In the genomic region with DNA sequence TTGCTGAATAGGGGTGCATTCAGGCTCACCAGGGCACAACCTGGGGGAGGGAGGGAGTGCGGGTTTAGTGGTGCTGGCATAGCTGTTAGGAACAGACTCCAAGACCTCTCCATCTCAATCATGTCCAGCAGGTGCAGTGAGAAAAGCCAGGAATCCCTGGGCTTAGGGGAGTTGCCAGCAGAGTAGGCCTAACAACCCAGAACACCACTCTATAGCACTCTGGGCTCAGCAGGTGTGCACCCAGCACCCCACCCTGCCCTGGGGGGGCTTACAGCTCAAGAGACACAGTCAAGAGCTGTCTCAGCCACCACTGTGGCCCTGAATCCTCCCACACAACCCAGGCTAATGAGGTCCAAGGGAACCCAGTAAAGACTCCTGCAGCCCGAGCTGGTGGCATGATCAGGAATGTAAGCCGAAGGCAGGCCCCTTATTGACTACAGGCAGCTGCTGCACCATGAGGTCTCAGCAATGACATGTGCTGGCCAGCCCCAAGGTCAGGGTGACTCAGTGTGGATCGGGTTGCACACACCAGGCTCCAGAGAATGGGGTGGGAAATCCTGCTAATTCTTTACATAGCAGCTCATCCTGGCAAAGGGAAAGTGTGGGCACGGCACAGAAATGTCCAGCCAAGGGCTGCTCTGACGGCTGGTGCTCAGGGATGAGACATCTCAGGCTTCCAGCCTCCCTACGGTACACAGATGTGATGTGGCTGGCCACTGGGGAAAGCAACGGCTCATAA, we compare ENCODE assay signal across 8 mouse cellular contexts. TPM values are rescaled to one million over a fixed set of nuclear protein-coding genes. Genes with fewer than 3 reads are reported as not detected.
A peak's percentile ranks its signal among the peaks of the same experiment; 100 is the strongest.
DNase-seq lines count a peak whose midpoint lies in the region; ATAC-seq lines count a peak whose summit lies in the region.

No protein-coding gene starts in this region.

- peak overlapping the region; percentile 78 for H3K27ac ChIP-seq in kidney, embryonic 15.5 days
- no peak overlapping the region for H3K27ac ChIP-seq in embryonic facial prominence, embryonic 11.5 days (replicated peaks; ENCODE audit: low read depth, low read length)
- no peak overlapping the region for H3K27ac ChIP-seq in intestine, embryonic 15.5 days

- ATAC-seq in kidney, embryonic 15.5 days (replicated peaks; ENCODE audit: low FRiP score), result 0 out of 2 replicates have a peak, but pooled peaks have one; percentile 6
- ATAC-seq in embryonic facial prominence, embryonic 11.5 days (replicated peaks; ENCODE audit: insufficient number of reproducible peaks, low FRiP score, low TSS enrichment, low read depth), result no peak
- no peak for ATAC-seq in intestine, embryonic 15.5 days

- H3K27me3 ChIP-seq in kidney, embryonic 15.5 days, result no peaks in the 10 kb centered on the region
- no peaks in the 10 kb centered on the region for H3K27me3 ChIP-seq in embryonic facial prominence, embryonic 11.5 days (ENCODE audit: control insufficient read depth, insufficient read depth, low read length)
- H3K27me3 ChIP-seq in intestine, embryonic 15.5 days (replicated peaks), result no peaks in the 10 kb centered on the region

- H3K9me3 ChIP-seq in kidney, embryonic 15.5 days (replicated peaks), result no peaks in the 10 kb centered on the region
- no peaks in the 10 kb centered on the region; the same call in 1 of the 2 replicates for H3K9me3 ChIP-seq in embryonic facial prominence, embryonic 11.5 days (replicated peaks; ENCODE audit: control insufficient read depth, low read length)
- H3K9me3 ChIP-seq in intestine, embryonic 15.5 days, result no peaks in the 10 kb centered on the region

- DNase-seq in kidney, postnatal 36 days, result no peak
- peak; percentile 79 for DNase-seq in MN1 (ENCODE audit: low spot score)
- peak; percentile 26 for DNase-seq in embryonic facial prominence, embryonic 11.5 days (ENCODE audit: low spot score)
- peak; percentile 21 to 55 for DNase-seq in kidney, postnatal 4 days
- DNase-seq in lung, postnatal 14 days, result no peak
- DNase-seq in left cerebral cortex, postnatal 14 days (ENCODE audit: low spot score in 2 of 2), result no peak

- H3K36me3 ChIP-seq in kidney, embryonic 15.5 days, result no peaks in the 10 kb centered on the region
- no peaks in the 10 kb centered on the region for H3K36me3 ChIP-seq in embryonic facial prominence, embryonic 11.5 days (replicated peaks; ENCODE audit: control insufficient read depth, insufficient read depth, low read depth, low read length)
- H3K36me3 ChIP-seq in intestine, embryonic 15.5 days, result no peaks in the 10 kb centered on the region

- H3K4me2 ChIP-seq in kidney, embryonic 15.5 days, result no peak overlapping the region
- no peak overlapping the region for H3K4me2 ChIP-seq in embryonic facial prominence, embryonic 11.5 days (ENCODE audit: low read depth, low read length)
- H3K4me2 ChIP-seq in intestine, embryonic 15.5 days (replicated peaks), result no peak overlapping the region

- H3K4me3 ChIP-seq in kidney, embryonic 15.5 days (replicated peaks), result no peak overlapping the region
- no peak overlapping the region for H3K4me3 ChIP-seq in embryonic facial prominence, embryonic 11.5 days (ENCODE audit: low read depth, low read length)
- H3K4me3 ChIP-seq in intestine, embryonic 15.5 days (replicated peaks), result no peak overlapping the region

- peaks cover 88% of the 10 kb centered on the region for H3K4me1 ChIP-seq in kidney, embryonic 15.5 days
- H3K4me1 ChIP-seq in embryonic facial prominence, embryonic 11.5 days (ENCODE audit: control insufficient read depth, insufficient read depth, low read length), result peaks cover 6% of the 10 kb centered on the region
- H3K4me1 ChIP-seq in intestine, embryonic 15.5 days (replicated peaks), result peaks cover 50% of the 10 kb centered on the region

- 0 out of 2 replicates have a peak overlapping the region, but pooled peaks have one; percentile 10 for H3K9ac ChIP-seq in kidney, embryonic 15.5 days
- H3K9ac ChIP-seq in embryonic facial prominence, embryonic 11.5 days (replicated peaks; ENCODE audit: low read length), result no peak overlapping the region; the same call in 1 of the 2 replicates
- H3K9ac ChIP-seq in intestine, embryonic 15.5 days, result no peak overlapping the region

- intact Hi-C loops in left cerebral cortex, postnatal 14 days (cut with DNase I), result no loop called here

- WGBS in kidney, embryonic 15.5 days, result 23% methylated on average over 8 of the region's 8 CpGs
- 41% methylated on average over 8 of the region's 8 CpGs for WGBS in embryonic facial prominence, embryonic 11.5 days
- 45% methylated on average over 8 of the region's 8 CpGs for WGBS in intestine, embryonic 15.5 days

RNA-seq across cellular contexts. Expression of a gene that starts 5.8 kb away (rescaled TPM):
- polyA plus RNA-seq in kidney, embryonic 15.5 days (2015; fragmentation: Nextera tagmentation; extraction: Ambion mirVana), result 16.7 and 19.3 TPM in 2 replicates
- 17.7 and 19.7 TPM in 2 replicates for polyA plus RNA-seq in embryonic facial prominence, embryonic 11.5 days (2014; fragmentation: Nextera tagmentation; extraction: Ambion mirVana)
- polyA plus RNA-seq in intestine, embryonic 15.5 days (2015; fragmentation: Nextera tagmentation; extraction: Ambion mirVana), result 17.9 and 18.1 TPM in 2 replicates
- 100 to 1,000 TPM; 114 to 130 TPM for total RNA-seq in left cerebral cortex, postnatal 14 days (2021)

RNA-seq across cellular contexts. Expression of a gene that starts 43.0 kb away (rescaled TPM):
- 0.40 TPM in 1 of 2 replicates, not detected in the other for polyA plus RNA-seq in kidney, embryonic 15.5 days (2015; fragmentation: Nextera tagmentation; extraction: Ambion mirVana)
- polyA plus RNA-seq in embryonic facial prominence, embryonic 11.5 days (2014; fragmentation: Nextera tagmentation; extraction: Ambion mirVana), result not detected in 2 replicates
- polyA plus RNA-seq in intestine, embryonic 15.5 days (2015; fragmentation: Nextera tagmentation; extraction: Ambion mirVana), result 0.21 and 0.33 TPM in 2 replicates
- under 1 TPM in 1 of 2 experiments, not detected in 1; 0.29 TPM for total RNA-seq in left cerebral cortex, postnatal 14 days (2021)

RNA-seq across cellular contexts. Expression of a gene that starts 47.9 kb away (rescaled TPM):
- 41.2 and 43.3 TPM in 2 replicates for polyA plus RNA-seq in kidney, embryonic 15.5 days (2015; fragmentation: Nextera tagmentation; extraction: Ambion mirVana)
- 50.5 and 56.2 TPM in 2 replicates for polyA plus RNA-seq in embryonic facial prominence, embryonic 11.5 days (2014; fragmentation: Nextera tagmentation; extraction: Ambion mirVana)
- polyA plus RNA-seq in intestine, embryonic 15.5 days (2015; fragmentation: Nextera tagmentation; extraction: Ambion mirVana), result 32.4 and 34.1 TPM in 2 replicates
- 10 to 100 TPM; 27.4 to 38.5 TPM for total RNA-seq in left cerebral cortex, postnatal 14 days (2021)

Comparison
In these comparisons a context has a peak if more than half of its experiments do, and no peak if none do; other contexts are left out.
1. DNase-seq: peak in MN1 (single experiment), embryonic facial prominence, embryonic 11.5 days (single experiment) and kidney, postnatal 4 days (2 of 2); none in kidney, postnatal 36 days (0 of 2), lung, postnatal 14 days (single experiment) and left cerebral cortex, postnatal 14 days (0 of 2).